Mouse (Mus musculus): ENCODE measurements around the gene Opcml. TPM values are rescaled to one million over a fixed set of nuclear protein-coding genes. Genes with fewer than 3 reads are reported as not detected.

The Opcml gene
- polyA plus RNA-seq, 1 experiment: 88.3 TPM

- Histone ChIP-seq H3K4me3 (ENCODE audit: insufficient read depth, low read length) (no peak overlapping the region), H3K27ac (ENCODE audit: insufficient read depth, low read length) (no peak overlapping the region), H3K4me1 (ENCODE audit: control insufficient read depth, insufficient read depth, low read length) (peaks cover 1% of the 10 kb centered on the region; the same call in 1 of the 2 replicates)
- TF ChIP-seq CTCF (IDR thresholded peaks at IDR 0.05; ENCODE audit: extremely low read depth, insufficient read depth, low read length) (no peak), POLR2A (IDR thresholded peaks at IDR 0.05; ENCODE audit: extremely low read depth, insufficient read depth, low read length) (no peak)
Observed at GRCm38 (mm10) chr9:28783834-28784233, 993.3 kb downstream of the Opcml start.

- Histone ChIP-seq H3K27ac (ENCODE audit: insufficient read depth, low read length) (no peak overlapping the region), H3K4me3 (ENCODE audit: insufficient read depth, low read length) (no peak overlapping the region), H3K4me1 (ENCODE audit: control insufficient read depth, insufficient read depth, low read length) (no peaks in the 10 kb centered on the region)
- TF ChIP-seq CTCF (IDR thresholded peaks at IDR 0.05; ENCODE audit: extremely low read depth, insufficient read depth, low read length) (peak; percentile 33), POLR2A (IDR thresholded peaks at IDR 0.05; ENCODE audit: extremely low read depth, insufficient read depth, low read length) (no peak)
Observed at GRCm38 (mm10) chr9:28789439-28789838, 998.9 kb downstream of the Opcml start.

GRCm38 (mm10) chr9:28800100-28800499 lies 1009.5 kb downstream of the Opcml start:
- no peak for TF ChIP-seq POLR2A (IDR thresholded peaks at IDR 0.05; ENCODE audit: extremely low read depth, insufficient read depth, low read length)
- no peak for TF ChIP-seq CTCF (IDR thresholded peaks at IDR 0.05; ENCODE audit: extremely low read depth, insufficient read depth, low read length)
- no peak overlapping the region for H3K27ac ChIP-seq (ENCODE audit: insufficient read depth, low read length)
- peaks cover 2% of the 10 kb centered on the region; the same call in 1 of the 2 replicates for H3K4me1 ChIP-seq (ENCODE audit: control insufficient read depth, insufficient read depth, low read length)
- no peak overlapping the region for H3K4me3 ChIP-seq (ENCODE audit: insufficient read depth, low read length)

GRCm38 (mm10) chr9:28806666-28807065 lies 1016.1 kb downstream of the Opcml start:
- Histone ChIP-seq H3K4me1 (ENCODE audit: control insufficient read depth, insufficient read depth, low read length) (no peaks in the 10 kb centered on the region), H3K27ac (ENCODE audit: insufficient read depth, low read length) (no peak overlapping the region), H3K4me3 (ENCODE audit: insufficient read depth, low read length) (no peak overlapping the region)
- TF ChIP-seq CTCF (IDR thresholded peaks at IDR 0.05; ENCODE audit: extremely low read depth, insufficient read depth, low read length) (no peak), POLR2A (IDR thresholded peaks at IDR 0.05; ENCODE audit: extremely low read depth, insufficient read depth, low read length) (no peak)

- TF ChIP-seq POLR2A (IDR thresholded peaks at IDR 0.05; ENCODE audit: extremely low read depth, insufficient read depth, low read length) (no peak), CTCF (IDR thresholded peaks at IDR 0.05; ENCODE audit: extremely low read depth, insufficient read depth, low read length) (no peak)
- Histone ChIP-seq H3K4me1 (ENCODE audit: control insufficient read depth, insufficient read depth, low read length) (peaks cover 8% of the 10 kb centered on the region; the same call in 1 of the 2 replicates), H3K27ac (ENCODE audit: insufficient read depth, low read length) (peak overlapping the region; percentile 29; the same call in 1 of the 2 replicates), H3K4me3 (ENCODE audit: insufficient read depth, low read length) (no peak overlapping the region)
Observed at GRCm38 (mm10) chr9:28822060-28822459, 1031.5 kb downstream of the Opcml start.

GRCm38 (mm10) chr9:28822466-28822865 lies 1031.9 kb downstream of the Opcml start:
- H3K27ac ChIP-seq (ENCODE audit: insufficient read depth, low read length): no peak overlapping the region
- no peak overlapping the region for H3K4me3 ChIP-seq (ENCODE audit: insufficient read depth, low read length)
- no peak for TF ChIP-seq POLR2A (IDR thresholded peaks at IDR 0.05; ENCODE audit: extremely low read depth, insufficient read depth, low read length)
- no peak for TF ChIP-seq CTCF (IDR thresholded peaks at IDR 0.05; ENCODE audit: extremely low read depth, insufficient read depth, low read length)
- H3K4me1 ChIP-seq (ENCODE audit: control insufficient read depth, insufficient read depth, low read length): peaks cover 8% of the 10 kb centered on the region; the same call in 1 of the 2 replicates

- TF ChIP-seq CTCF (IDR thresholded peaks at IDR 0.05; ENCODE audit: extremely low read depth, insufficient read depth, low read length): no peak
- no peak for TF ChIP-seq POLR2A (IDR thresholded peaks at IDR 0.05; ENCODE audit: extremely low read depth, insufficient read depth, low read length)
- no peak overlapping the region for H3K4me3 ChIP-seq (ENCODE audit: insufficient read depth, low read length)
- no peak overlapping the region for H3K27ac ChIP-seq (ENCODE audit: insufficient read depth, low read length)
- peaks cover 8% of the 10 kb centered on the region; the same call in 1 of the 2 replicates for H3K4me1 ChIP-seq (ENCODE audit: control insufficient read depth, insufficient read depth, low read length)
Observed at GRCm38 (mm10) chr9:28825821-28826220, 1035.2 kb downstream of the Opcml start.

GRCm38 (mm10) chr9:28845961-28846570 lies 1055.5 kb downstream of the Opcml start:
- no peak overlapping the region for H3K4me3 ChIP-seq (ENCODE audit: insufficient read depth, low read length)
- H3K4me1 ChIP-seq (ENCODE audit: control insufficient read depth, insufficient read depth, low read length): no peaks in the 10 kb centered on the region
- no peak overlapping the region for H3K27ac ChIP-seq (ENCODE audit: insufficient read depth, low read length)
- TF ChIP-seq CTCF (IDR thresholded peaks at IDR 0.05; ENCODE audit: extremely low read depth, insufficient read depth, low read length): no peak
- no peak for TF ChIP-seq POLR2A (IDR thresholded peaks at IDR 0.05; ENCODE audit: extremely low read depth, insufficient read depth, low read length)

- Histone ChIP-seq H3K4me1 (ENCODE audit: control insufficient read depth, insufficient read depth, low read length) (peaks cover 6% of the 10 kb centered on the region), H3K27ac (ENCODE audit: insufficient read depth, low read length) (no peak overlapping the region), H3K4me3 (ENCODE audit: insufficient read depth, low read length) (no peak overlapping the region)
- TF ChIP-seq POLR2A (IDR thresholded peaks at IDR 0.05; ENCODE audit: extremely low read depth, insufficient read depth, low read length): no peak
- no peak for TF ChIP-seq CTCF (IDR thresholded peaks at IDR 0.05; ENCODE audit: extremely low read depth, insufficient read depth, low read length)
Observed at GRCm38 (mm10) chr9:28855826-28856225, 1065.3 kb downstream of the Opcml start.

- TF ChIP-seq POLR2A (IDR thresholded peaks at IDR 0.05; ENCODE audit: extremely low read depth, insufficient read depth, low read length): no peak
- no peak for TF ChIP-seq CTCF (IDR thresholded peaks at IDR 0.05; ENCODE audit: extremely low read depth, insufficient read depth, low read length)
- Histone ChIP-seq H3K4me1 (ENCODE audit: control insufficient read depth, insufficient read depth, low read length) (peaks cover 5% of the 10 kb centered on the region), H3K4me3 (ENCODE audit: insufficient read depth, low read length) (no peak overlapping the region), H3K27ac (ENCODE audit: insufficient read depth, low read length) (no peak overlapping the region)
Observed at GRCm38 (mm10) chr9:28861983-28862382, 1071.4 kb downstream of the Opcml start.

All from cortical plate, adult 2 months (tissue).